Mouse (Mus musculus) forebrain, embryonic 14.5 days (tissue): ENCODE results near the gene Hand1. TPM values are rescaled to one million over a fixed set of nuclear protein-coding genes. Genes with fewer than 3 reads are reported as not detected.

Source experiments
- ATAC-seq: fragments of 200-750 bp; cut with Nextera tagmentation; 2 replicates; pipeline ENCODE4 v1.8.0; 2017; ENCODE audit warnings: mild to moderate bottlenecking, moderate library complexity
- DNase-seq: peaks from one replicate; pipeline ENCODE4 v3.0.0-alpha.2; 2015; ENCODE audit warnings: low spot score
- H3K27ac ChIP-seq: fragments of 300-500 bp; sonication (generic); 2 replicates; pipeline ENCODE4 v1.5.1; 2014; ENCODE audit warnings: low read depth, mild to moderate bottlenecking, control low read depth, low read length, moderate library complexity
- H3K27me3 ChIP-seq: fragments of 300-500 bp; sonication (generic); replicated peaks from 2 replicates; pipeline ENCODE4 v1.6.1; 2014; ENCODE audit warnings: low read length, control low read depth, mixed read lengths; ENCODE audit not compliant: control insufficient read depth, insufficient read depth
- H3K36me3 ChIP-seq: fragments of 300-500 bp; sonication (generic); 2 replicates; pipeline ENCODE4 v1.6.1; 2014; ENCODE audit warnings: low read length, control low read depth; ENCODE audit not compliant: control insufficient read depth, insufficient read depth
- H3K4me1 ChIP-seq: fragments of 300-500 bp; sonication (generic); 2 replicates; pipeline ENCODE4 v1.6.1; 2014; ENCODE audit warnings: antibody characterized with exemption, low read length, control low read depth; ENCODE audit not compliant: control insufficient read depth, insufficient read depth
- H3K4me2 ChIP-seq: fragments of 300-500 bp; sonication (generic); 2 replicates; pipeline ENCODE4 v1.6.1; 2014; ENCODE audit warnings: mild to moderate bottlenecking, control low read depth, low read length
- H3K4me3 ChIP-seq: fragments of 300-500 bp; sonication (generic); 2 replicates; pipeline ENCODE4 v1.5.1; 2014; ENCODE audit warnings: low read depth, low read length, control low read depth
- H3K9ac ChIP-seq: fragments of 300-500 bp; sonication (generic); 2 replicates; pipeline ENCODE4 v1.6.1; 2014; ENCODE audit warnings: mild to moderate bottlenecking, low read length, control low read depth, moderate library complexity
- H3K9me3 ChIP-seq: fragments of 300-500 bp; sonication (generic); replicated peaks from 2 replicates; pipeline ENCODE4 v1.6.1; 2016; ENCODE audit warnings: low read length, control low read depth, mixed read lengths; ENCODE audit not compliant: control insufficient read depth
- WGBS: fragments of 180-500 bp; shearing (Covaris S2); extraction: QIAGEN DNeasy Blood & Tissue Kit; methylation state at CpG from one replicate; pipeline ENCODE4 v1.1.7; 2014; 5-methylcytosine and 5-hydroxymethylcytosine counted together
- polyA plus RNA-seq: library from polyadenylated mRNA; unstranded; fragments of >200 nt; fragmentation: Nextera tagmentation; extraction: Ambion mirVana; gene quantifications from 2 replicates; pipeline ENCODE4 v1.2.1, GENCODE M21; 2014

Hand1 gene
- polyA plus RNA-seq, 1 experiment from 2014 or later: not detected

- DNase-seq: no peak
- H3K4me3 ChIP-seq: no peak overlapping the region
- 0 out of 2 replicates have a peak, but pooled peaks cover 2% of the 10 kb centered on the region for H3K4me1 ChIP-seq
- no peaks in the 10 kb centered on the region for H3K9me3 ChIP-seq
- H3K36me3 ChIP-seq: no peaks in the 10 kb centered on the region
- peaks cover 84% of the 10 kb centered on the region for H3K27me3 ChIP-seq
- no peak for ATAC-seq
- 4% methylated on average over 9 of the region's 9 CpGs for WGBS
- no peak overlapping the region for H3K4me2 ChIP-seq
- H3K27ac ChIP-seq: no peak overlapping the region
- H3K9ac ChIP-seq: no peak overlapping the region
Measured at GRCm38 (mm10) chr11:57836401-57836800, 3.8 kb upstream of the Hand1 start.

GRCm38 (mm10) chr11:57835931-57836330, 3.3 kb upstream of the Hand1 start:
- WGBS: 9% methylated on average over 3 of the region's 3 CpGs
- Histone ChIP-seq H3K36me3 (no peaks in the 10 kb centered on the region), H3K27ac (no peak overlapping the region), H3K4me3 (no peak overlapping the region), H3K9ac (no peak overlapping the region), H3K27me3 (peaks cover 84% of the 10 kb centered on the region), H3K4me1 (no peaks in the 10 kb centered on the region), H3K9me3 (no peaks in the 10 kb centered on the region), H3K4me2 (no peak overlapping the region)
- ATAC-seq (no peak), DNase-seq (no peak)

- no peak overlapping the region for H3K9ac ChIP-seq
- H3K4me2 ChIP-seq: no peak overlapping the region
- no peak overlapping the region for H3K27ac ChIP-seq
- H3K4me1 ChIP-seq: no peaks in the 10 kb centered on the region
- 11% methylated on average over 2 of the region's 2 CpGs for WGBS
- H3K9me3 ChIP-seq: no peaks in the 10 kb centered on the region
- ATAC-seq: no peak
- H3K36me3 ChIP-seq: no peaks in the 10 kb centered on the region
- H3K4me3 ChIP-seq: no peak overlapping the region
- DNase-seq: no peak
- peaks cover 87% of the 10 kb centered on the region for H3K27me3 ChIP-seq
Measured at GRCm38 (mm10) chr11:57835331-57835730, 2.7 kb upstream of the Hand1 start.

GRCm38 (mm10) chr11:57834031-57834430, 1.4 kb upstream of the Hand1 start:
- Histone ChIP-seq H3K4me1 (no peaks in the 10 kb centered on the region), H3K4me3 (no peak overlapping the region), H3K27me3 (peaks cover 87% of the 10 kb centered on the region), H3K9me3 (no peaks in the 10 kb centered on the region), H3K27ac (no peak overlapping the region), H3K4me2 (no peak overlapping the region), H3K9ac (no peak overlapping the region), H3K36me3 (no peaks in the 10 kb centered on the region)
- ATAC-seq: no peak
- WGBS: 4% methylated on average over 6 of the region's 6 CpGs
- DNase-seq: no peak

- Histone ChIP-seq H3K36me3 (no peaks in the 10 kb centered on the region), H3K9ac (no peak overlapping the region), H3K9me3 (no peaks in the 10 kb centered on the region), H3K27me3 (peaks cover 82% of the 10 kb centered on the region), H3K4me1 (no peaks in the 10 kb centered on the region), H3K4me2 (no peak overlapping the region), H3K4me3 (no peak overlapping the region), H3K27ac (no peak overlapping the region)
- DNase-seq (no peak), ATAC-seq (no peak)
- WGBS: 2% methylated on average over 30 of the region's 30 CpGs
Measured at GRCm38 (mm10) chr11:57833296-57833977, 819 bp upstream of the Hand1 start.

GRCm38 (mm10) chr11:57831861-57832260, 757 bp downstream of the Hand1 start:
- ATAC-seq (no peak), DNase-seq (no peak)
- Histone ChIP-seq H3K9ac (no peak overlapping the region), H3K4me1 (peaks cover 5% of the 10 kb centered on the region; the same call in 1 of the 2 replicates), H3K27me3 (peaks cover 83% of the 10 kb centered on the region), H3K9me3 (no peaks in the 10 kb centered on the region), H3K4me2 (no peak overlapping the region), H3K36me3 (no peaks in the 10 kb centered on the region), H3K4me3 (no peak overlapping the region), H3K27ac (no peak overlapping the region)
- 8% methylated on average over 16 of the region's 16 CpGs for WGBS

- Histone ChIP-seq H3K9ac (no peak overlapping the region), H3K4me3 (no peak overlapping the region), H3K9me3 (no peaks in the 10 kb centered on the region), H3K27me3 (peaks cover 82% of the 10 kb centered on the region), H3K4me2 (no peak overlapping the region), H3K27ac (no peak overlapping the region), H3K4me1 (peaks cover 5% of the 10 kb centered on the region; the same call in 1 of the 2 replicates), H3K36me3 (no peaks in the 10 kb centered on the region)
- WGBS: 1% methylated on average over 30 of the region's 31 CpGs
- no peak for ATAC-seq
- DNase-seq: no peak
Measured at GRCm38 (mm10) chr11:57831281-57831781, 1.3 kb downstream of the Hand1 start.

GRCm38 (mm10) chr11:57829871-57830775, 2.5 kb downstream of the Hand1 start:
- Histone ChIP-seq H3K4me3 (no peak overlapping the region), H3K9ac (no peak overlapping the region), H3K36me3 (no peaks in the 10 kb centered on the region), H3K4me1 (peaks cover 5% of the 10 kb centered on the region; the same call in 1 of the 2 replicates), H3K4me2 (no peak overlapping the region), H3K9me3 (no peaks in the 10 kb centered on the region), H3K27ac (no peak overlapping the region), H3K27me3 (peaks cover 79% of the 10 kb centered on the region)
- no peak for DNase-seq
- no peak for ATAC-seq
- 15% methylated on average over 17 of the region's 17 CpGs for WGBS
